ENCODE assay signal across 16 mouse cellular contexts in genomic region chr14:28503276-28503675, GRCm38 (mm10). TPM values are rescaled to one million over a fixed set of nuclear protein-coding genes. Genes with fewer than 3 reads are reported as not detected.
"Had no signal": no experiment of that assay in that cellular context is flagged by ENCODE, and none has a peak within 500 bp of the region (broad histone marks: within the 10 kb centered on the region; RNA-seq: fewer than 3 reads in every experiment).

No protein-coding gene starts in this region.

- DNase-seq: kidney, adult 11 months; kidney, adult 8-10 months; kidney, postnatal 10 days; kidney, postnatal 4 days; liver, postnatal 0 days; lung, embryonic 14.5 days; midbrain, embryonic 14.5 days; retina, postnatal 1 day; thymus, adult 2 months; thymus, postnatal 14 days; thymus, postnatal 4 days had no signal

- ATAC-seq: liver, postnatal 0 days; lung, postnatal 0 days had no signal

- H3K36me3 ChIP-seq: kidney, embryonic 15.5 days; neural tube, embryonic 13.5 days had no signal

- H3K27ac ChIP-seq: liver, embryonic 14.5 days; macrophage; neural tube, embryonic 13.5 days had no signal

- H3K9me3 ChIP-seq: kidney, embryonic 15.5 days; neural tube, embryonic 13.5 days had no signal

- H3K9ac ChIP-seq: liver, embryonic 14.5 days; liver, postnatal 0 days had no signal

RNA-seq across cellular contexts. Expression of gene Wnt5a, which starts 1.3 kb away (rescaled TPM):
- polyA plus RNA-seq: macrophage had no signal
